Mouse (Mus musculus) heart, postnatal 14 days (tissue): ENCODE measurements at regions not wholly inside any gene's neighbourhood (a gene's known extent, or its start where the extent isn't known, plus 50 kb on each side); places are given as distances from the start of the nearest gene placed in this dataset.

Source experiments
- DNase-seq, 2 experiments: peaks; one replicate each; pipeline ENCODE4 v3.0.0; 2021 to 2022
- intact Hi-C: fragments of 180-260 bp; cut with DNase I; formaldehyde crosslinking; loops from one replicate; pipeline ENCODE4 v1.15.1; 2025

GRCm38 (mm10) chr1:47854372-47854771, 961.7 kb upstream of the Slc39a10 start:
- intact Hi-C loops = no loop called here
- no peak for DNase-seq

- DNase-seq = no peak
- intact Hi-C loops = no loop called here
Observed at GRCm38 (mm10) chr1:47853911-47854310, 961.3 kb upstream of the Slc39a10 start.

- intact Hi-C loops = no loop called here
- DNase-seq = no peak
Observed at GRCm38 (mm10) chr1:47840811-47841210, 948.2 kb upstream of the Slc39a10 start.

GRCm38 (mm10) chr1:47834072-47834471, 941.4 kb upstream of the Slc39a10 start:
- no peak for DNase-seq
- intact Hi-C loops = no loop called here

- intact Hi-C loops = no loop called here
- no peak for DNase-seq
Observed at GRCm38 (mm10) chr1:47827206-47827605, 934.6 kb upstream of the Slc39a10 start.

GRCm38 (mm10) chr1:47809508-47809907, 916.9 kb upstream of the Slc39a10 start:
- intact Hi-C loops = no loop called here

GRCm38 (mm10) chr1:47794763-47795162, 902.1 kb upstream of the Slc39a10 start:
- DNase-seq = no peak
- intact Hi-C loops = no loop called here

More at GRCm38 (mm10) chr1:47809508-47809907, 916.9 kb upstream of the Slc39a10 start:
- peak in 1 of 2 experiments; percentile 7 for DNase-seq
